In genomic region chr7:138942301-138942700, GRCm38 (mm10) we compare ENCODE assay signal across 22 mouse cellular contexts. TPM values are rescaled to one million over a fixed set of nuclear protein-coding genes. Genes with fewer than 3 reads are reported as not detected.
DNase-seq lines count a peak whose midpoint lies in the region; ATAC-seq and TF ChIP-seq lines count a peak whose summit lies in the region.
"Had no signal": no experiment of that assay in that cellular context is flagged by ENCODE, and none has a peak within 500 bp of the region (broad histone marks: within the 10 kb centered on the region; RNA-seq: fewer than 3 reads in every experiment).

No protein-coding gene starts in this region.

- no peak overlapping the region for H3K9ac ChIP-seq in forebrain, embryonic 15.5 days (replicated peaks)
- no peak overlapping the region for H3K9ac ChIP-seq in forebrain, embryonic 14.5 days (ENCODE audit: low read length)
- no peak overlapping the region for H3K9ac ChIP-seq in neural tube, embryonic 14.5 days (replicated peaks; ENCODE audit: low read depth, low read length)
- H3K9ac ChIP-seq: embryonic facial prominence, embryonic 15.5 days; heart, embryonic 12.5 days; intestine, embryonic 15.5 days had no signal

- H3K27me3 ChIP-seq in forebrain, embryonic 15.5 days, result peaks cover 57% of the 10 kb centered on the region
- H3K27me3 ChIP-seq in forebrain, embryonic 14.5 days (replicated peaks; ENCODE audit: control insufficient read depth, insufficient read depth, low read length), result peaks cover 47% of the 10 kb centered on the region
- peaks cover 32% of the 10 kb centered on the region for H3K27me3 ChIP-seq in neural tube, embryonic 14.5 days (ENCODE audit: control insufficient read depth, insufficient read depth, low read length)

- no peaks in the 10 kb centered on the region for H3K36me3 ChIP-seq in forebrain, embryonic 15.5 days
- H3K36me3 ChIP-seq in forebrain, embryonic 14.5 days (ENCODE audit: control insufficient read depth, insufficient read depth, low read length), result no peaks in the 10 kb centered on the region
- no peaks in the 10 kb centered on the region for H3K36me3 ChIP-seq in neural tube, embryonic 14.5 days (ENCODE audit: control insufficient read depth, insufficient read depth, low read length)
- H3K36me3 ChIP-seq: embryonic facial prominence, embryonic 15.5 days; heart, embryonic 12.5 days; hindbrain, embryonic 10.5 days; intestine, embryonic 15.5 days had no signal

- no peak for TF ChIP-seq CTCF in layer of hippocampus, adult 2 months (conservative IDR thresholded peaks at IDR 0.05)

- H3K9me3 ChIP-seq in forebrain, embryonic 15.5 days, result no peaks in the 10 kb centered on the region
- H3K9me3 ChIP-seq in forebrain, embryonic 14.5 days (replicated peaks; ENCODE audit: control insufficient read depth, low read length), result no peaks in the 10 kb centered on the region
- no peaks in the 10 kb centered on the region for H3K9me3 ChIP-seq in neural tube, embryonic 14.5 days (ENCODE audit: control insufficient read depth, low read length)
- H3K9me3 ChIP-seq: embryonic facial prominence, embryonic 15.5 days; heart, embryonic 12.5 days; hindbrain, embryonic 10.5 days; intestine, embryonic 15.5 days had no signal

- no peak overlapping the region for H3K27ac ChIP-seq in forebrain, embryonic 15.5 days (replicated peaks)
- no peak overlapping the region for H3K27ac ChIP-seq in forebrain, embryonic 14.5 days (ENCODE audit: low read depth, low read length)
- H3K27ac ChIP-seq in layer of hippocampus, adult 2 months, result peak overlapping the region; percentile 98
- H3K27ac ChIP-seq in neural tube, embryonic 14.5 days (ENCODE audit: low read depth, low read length), result no peak overlapping the region
- H3K27ac ChIP-seq: embryonic facial prominence, embryonic 15.5 days; gastrocnemius, adult 2 months; hindbrain, embryonic 10.5 days; intestine, embryonic 15.5 days had no signal

- 77% methylated on average over 1 of the region's 1 CpGs for WGBS in forebrain, embryonic 15.5 days
- 93% methylated on average over 1 of the region's 1 CpGs for WGBS in forebrain, embryonic 14.5 days
- WGBS in neural tube, embryonic 14.5 days, result 96% methylated on average over 1 of the region's 1 CpGs

- peaks cover 14% of the 10 kb centered on the region; the same call in 1 of the 2 replicates for H3K4me1 ChIP-seq in forebrain, embryonic 15.5 days
- H3K4me1 ChIP-seq in forebrain, embryonic 14.5 days (ENCODE audit: control insufficient read depth, insufficient read depth, low read length), result no peaks in the 10 kb centered on the region; the same call in 1 of the 2 replicates
- no peaks in the 10 kb centered on the region for H3K4me1 ChIP-seq in neural tube, embryonic 14.5 days (ENCODE audit: control insufficient read depth, insufficient read depth, low read length)

- no peak overlapping the region for H3K4me3 ChIP-seq in forebrain, embryonic 15.5 days
- H3K4me3 ChIP-seq in forebrain, embryonic 14.5 days (ENCODE audit: low read depth, low read length), result no peak overlapping the region
- H3K4me3 ChIP-seq in layer of hippocampus, adult 2 months, result peak overlapping the region; percentile 76
- H3K4me3 ChIP-seq in neural tube, embryonic 14.5 days (ENCODE audit: low read depth, low read length), result no peak overlapping the region
- H3K4me3 ChIP-seq: embryonic facial prominence, embryonic 15.5 days; erythroblast, embryonic 14.5 days; gastrocnemius, adult 2 months; heart, embryonic 12.5 days; hindbrain, embryonic 10.5 days; intestine, embryonic 15.5 days had no signal

- 0 out of 2 replicates have a peak overlapping the region, but pooled peaks have one; percentile 77 for H3K4me2 ChIP-seq in forebrain, embryonic 15.5 days (replicated peaks)
- no peak overlapping the region for H3K4me2 ChIP-seq in forebrain, embryonic 14.5 days (ENCODE audit: low read length)
- peak overlapping the region; percentile 85; the same call in 1 of the 2 replicates for H3K4me2 ChIP-seq in neural tube, embryonic 14.5 days (ENCODE audit: low read depth, low read length)
- H3K4me2 ChIP-seq: embryonic facial prominence, embryonic 15.5 days; heart, embryonic 12.5 days; intestine, embryonic 15.5 days had no signal

- DNase-seq in adrenal gland, postnatal 10 days, result peak; percentile 15
- no peak for DNase-seq in adrenal gland, postnatal 4 days (ENCODE audit: low spot score in 2 of 2)
- DNase-seq in forebrain, embryonic 14.5 days (ENCODE audit: low spot score), result no peak
- DNase-seq in layer of hippocampus, adult 2 months (ENCODE audit: low spot score in 2 of 2), result no peak
- DNase-seq in layer of hippocampus, postnatal 14 days (ENCODE audit: low spot score in 2 of 2), result no peak
- DNase-seq in neural tube, embryonic 10.5 days (ENCODE audit: extremely low spot score, low spot score), result no peak
- DNase-seq: cerebellum, adult 11-12 months; cerebellum, adult 9-11 months; gastrocnemius, adult 2 months; gastrocnemius, postnatal 25 days; kidney, adult 18-20 months had no signal

- no peak for ATAC-seq in forebrain, embryonic 15.5 days (replicated peaks)
- ATAC-seq in forebrain, embryonic 14.5 days, result no peak
- ATAC-seq in neural tube, embryonic 14.5 days (ENCODE audit: low read depth), result no peak
- ATAC-seq: intestine, embryonic 15.5 days had no signal

RNA-seq across cellular contexts. Expression of gene Jakmip3, which starts 1.8 kb away (rescaled TPM):
- total RNA-seq in adrenal gland, postnatal 10 days (2021), result 1 to 10 TPM; 2.1 to 3.5 TPM
- total RNA-seq in adrenal gland, postnatal 4 days (2021), result 1 to 10 TPM; 3.5 to 5.0 TPM
- 5.5 and 6.6 TPM in 2 replicates for polyA plus RNA-seq in forebrain, embryonic 15.5 days (2015; fragmentation: Nextera tagmentation; extraction: Ambion mirVana)
- polyA plus RNA-seq in forebrain, embryonic 14.5 days (2014; fragmentation: Nextera tagmentation; extraction: Ambion mirVana), result 2.4 and 4.9 TPM in 2 replicates
- 10 to 100 TPM; 51.0 to 58.1 TPM for total RNA-seq in layer of hippocampus, adult 2 months (2021)
- 10 to 100 TPM; 54.3 to 55.0 TPM for total RNA-seq in layer of hippocampus, postnatal 14 days (2021)
- polyA plus RNA-seq in neural tube, embryonic 14.5 days (2014; fragmentation: Nextera tagmentation; extraction: Ambion mirVana), result 10.1 and 15.0 TPM in 2 replicates
- total RNA-seq: granulocyte monocyte progenitor cell, adult 5-6 weeks; MEL had no signal
- polyA plus RNA-seq: C2C12; erythroblast, embryonic 14.5 days; heart, embryonic 16.5 days had no signal

RNA-seq across cellular contexts. Expression of gene Bnip3, which starts 33.0 kb away (rescaled TPM):
- 100 to 1,000 TPM; 167 to 263 TPM for total RNA-seq in adrenal gland, postnatal 10 days (2021)
- 100 to 1,000 TPM; 124 to 135 TPM for total RNA-seq in adrenal gland, postnatal 4 days (2021)
- polyA plus RNA-seq in forebrain, embryonic 15.5 days (2015; fragmentation: Nextera tagmentation; extraction: Ambion mirVana), result 75.1 and 79.2 TPM in 2 replicates
- polyA plus RNA-seq in forebrain, embryonic 14.5 days (2014; fragmentation: Nextera tagmentation; extraction: Ambion mirVana), result 84.9 and 89.1 TPM in 2 replicates
- 100 to 1,000 TPM in 1 of 2 experiments, 10 to 100 TPM in 1; 96.5 to 112 TPM for total RNA-seq in layer of hippocampus, adult 2 months (2021)
- total RNA-seq in layer of hippocampus, postnatal 14 days (2021), result 100 to 1,000 TPM; 121 to 129 TPM
- polyA plus RNA-seq in neural tube, embryonic 14.5 days (2014; fragmentation: Nextera tagmentation; extraction: Ambion mirVana), result 126 and 143 TPM in 2 replicates

Comparison
In these comparisons a context has a peak if more than half of its experiments do, and no peak if none do; other contexts are left out.
1. RNA of gene Jakmip3, which starts 1.8 kb away (total RNA-seq): 51.0 to 58.1 TPM in layer of hippocampus, adult 2 months and 54.3 to 55.0 TPM in layer of hippocampus, postnatal 14 days; 3.5 to 5.0 TPM in adrenal gland, postnatal 4 days and 2.1 to 3.5 TPM in adrenal gland, postnatal 10 days; every median in the first group is over 4 times any median in the second.